Mouse (Mus musculus): ENCODE data around the gene Slc6a9.

Slc6a9 gene

GRCm38 (mm10) chr4:117914591-117915442 lies 80.5 kb downstream of the Slc6a9 start, which contains the start of gene Ipo13:
Gene Ipo13, minus strand, starts transcription at chr4:117914999.
- DNase-seq = peak; percentile 90

- DNase-seq = no peak
Measured at GRCm38 (mm10) chr4:117915489-117916105, 81.3 kb downstream of the Slc6a9 start.

- DNase-seq = no peak
Measured at GRCm38 (mm10) chr4:117916386-117916785, 82.1 kb downstream of the Slc6a9 start.

- no peak for DNase-seq
Measured at GRCm38 (mm10) chr4:117917402-117917801, 83.1 kb downstream of the Slc6a9 start.

GRCm38 (mm10) chr4:117917847-117918246 lies 83.5 kb downstream of the Slc6a9 start:
- no peak for DNase-seq

- no peak for DNase-seq
Measured at GRCm38 (mm10) chr4:117918261-117918660, 84.0 kb downstream of the Slc6a9 start.

- no peak for DNase-seq
Measured at GRCm38 (mm10) chr4:117918762-117919161, 84.5 kb downstream of the Slc6a9 start.

GRCm38 (mm10) chr4:117921358-117921757 lies 87.1 kb downstream of the Slc6a9 start:
- DNase-seq = no peak

GRCm38 (mm10) chr4:117923450-117923849 lies 89.1 kb downstream of the Slc6a9 start:
- DNase-seq = no peak
